Mouse (Mus musculus) olfactory bulb, adult 2 months (tissue): ENCODE measurements at regions not wholly inside any gene's neighbourhood (a gene's known extent, or its start where the extent isn't known, plus 50 kb on each side); places are given as distances from the start of the nearest gene placed in this dataset.

ENCODE experiments used
- CTCF ChIP-seq: fragments of 200-500 bp; IDR thresholded peaks from 2 replicates; pipeline ENCODE4 v1.5.1; 2012; ENCODE audit warnings: low read depth, mild to moderate bottlenecking, low read length, moderate library complexity; ENCODE audit not compliant: insufficient read depth
- POLR2A ChIP-seq: fragments of 200-500 bp; IDR thresholded peaks from 2 replicates; pipeline ENCODE4 v1.6.1; 2012; ENCODE audit warnings: mild to moderate bottlenecking, low read depth, low read length, moderate library complexity; ENCODE audit not compliant: insufficient read depth

DNA sequence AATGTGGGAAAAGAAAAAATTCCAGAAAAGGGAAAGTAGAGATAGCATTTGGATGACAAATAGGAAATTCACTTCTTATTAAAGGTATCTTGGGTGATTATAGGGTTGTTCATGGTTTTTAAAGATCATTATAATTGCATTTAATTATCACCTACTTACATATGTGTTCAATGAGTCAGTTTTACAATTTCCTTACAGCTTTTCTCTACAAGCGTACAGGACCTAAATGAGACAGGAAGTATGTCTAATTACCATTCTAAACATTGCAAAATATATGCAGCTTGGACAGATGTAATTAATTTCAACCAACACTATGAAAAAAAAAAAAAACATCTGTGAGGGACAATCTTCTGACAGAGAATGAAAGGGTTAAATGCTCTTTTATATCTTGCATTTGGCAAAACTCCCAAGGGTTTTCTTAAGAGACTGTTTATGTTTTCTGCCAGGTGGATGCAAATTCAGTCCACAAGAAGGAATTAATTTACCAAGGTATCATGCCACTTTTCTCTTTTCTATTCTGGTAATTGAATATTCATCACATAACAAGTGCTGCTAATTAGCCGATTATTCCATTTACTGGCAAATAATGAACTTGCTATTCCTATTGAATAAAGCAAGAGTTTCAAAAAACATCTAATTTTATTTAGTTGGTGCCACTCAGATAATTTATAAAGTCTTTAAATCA lies 531.5 kb upstream of the Gje1 start:
- TF ChIP-seq CTCF (no peak), POLR2A (no peak)
